Mouse (Mus musculus): ENCODE measurements around the gene Vapb. TPM values are rescaled to one million over a fixed set of nuclear protein-coding genes. Genes with fewer than 3 reads are reported as not detected.

Vapb gene
- polyA plus RNA-seq, 1 experiment from 2014 or later: 14.1 TPM

Small RNAs within 50 kb of the gene (microRNA-seq; reads per million reads assigned to microRNA genes)
- not detected for gene Mir6340

Other genes with a start within 250 kb of the Vapb start
- not detected in 2 replicates for gene 1700021F07Rik, start 214.9 kb upstream of the Vapb start, polyA plus RNA-seq (2014; fragmentation: Nextera tagmentation; extraction: Ambion mirVana)
- gene Ankrd60, start 159.1 kb upstream of the Vapb start, polyA plus RNA-seq (2014; fragmentation: Nextera tagmentation; extraction: Ambion mirVana): not detected in 2 replicates
- gene Rab22a, start 77.8 kb upstream of the Vapb start, polyA plus RNA-seq (2014; fragmentation: Nextera tagmentation; extraction: Ambion mirVana): 38.0 and 43.7 TPM in 2 replicates
- gene 1700010B08Rik, start 18.1 kb upstream of the Vapb start, polyA plus RNA-seq (2014; fragmentation: Nextera tagmentation; extraction: Ambion mirVana): not detected in 2 replicates